In the genomic region with DNA sequence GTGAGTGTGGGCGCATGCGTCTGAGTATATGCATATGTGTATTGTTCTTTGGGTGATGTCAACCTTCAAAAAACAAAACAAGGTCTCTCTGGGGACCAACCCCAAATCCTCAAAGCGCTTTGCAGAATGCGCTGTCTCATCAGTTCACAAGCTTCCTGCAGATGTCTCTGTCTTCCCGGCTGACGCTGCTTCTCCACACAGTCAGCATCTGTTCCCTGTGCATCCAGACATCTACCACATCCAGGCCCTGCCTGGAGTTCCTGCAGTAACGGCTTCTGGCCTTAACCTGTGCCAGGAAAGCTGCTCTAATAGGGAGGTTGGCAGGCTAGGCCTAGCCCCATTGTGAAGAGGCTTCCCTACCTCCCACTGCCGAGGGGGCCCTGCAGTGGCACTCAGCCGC, we compare ENCODE assay signal across 20 mouse cellular contexts.
DNase-seq lines count a peak whose midpoint lies in the region; ATAC-seq and TF ChIP-seq lines count a peak whose summit lies in the region.
"Had no signal": no experiment of that assay in that cellular context is flagged by ENCODE, and none has a peak within 500 bp of the region (broad histone marks: within the 10 kb centered on the region; RNA-seq: fewer than 3 reads in every experiment).

No protein-coding gene starts in this region.

- H3K9me3 ChIP-seq in kidney, embryonic 14.5 days (ENCODE audit: control insufficient read depth, low read length), result no peaks in the 10 kb centered on the region
- H3K9me3 ChIP-seq: heart, embryonic 13.5 days had no signal

- 46% methylated on average over 9 of the region's 9 CpGs for WGBS in olfactory bulb, adult 2 months
- WGBS in kidney, embryonic 14.5 days, result 82% methylated on average over 9 of the region's 9 CpGs

- DNase-seq in cerebellum, postnatal 14 days, result peak; percentile 8 to 10
- DNase-seq in R1 (ENCODE audit: low read depth, low spot score), result peak; percentile 6
- DNase-seq in layer of hippocampus, adult 2 months (ENCODE audit: low spot score in 2 of 2), result peak; percentile 12 to 18
- no peak for DNase-seq in urinary bladder, postnatal 36 days (ENCODE audit: low spot score in 2 of 2)
- no peak for DNase-seq in heart, adult 18-20 months
- DNase-seq: adrenal gland, adult 2 months; cerebellum, adult 18-20 months; heart, postnatal 36 days; kidney, adult 11 months; kidney, postnatal 14 days; lung, embryonic 14.5 days; midbrain, embryonic 14.5 days; thymus, postnatal 36 days had no signal

- peak overlapping the region; percentile 47 for H3K27ac ChIP-seq in layer of hippocampus, adult 2 months
- H3K27ac ChIP-seq in olfactory bulb, adult 2 months (ENCODE audit: insufficient read depth, low read depth, low read length), result peak overlapping the region; percentile 14; the same call in 1 of the 2 replicates
- no peak overlapping the region for H3K27ac ChIP-seq in kidney, embryonic 14.5 days (ENCODE audit: low read depth, low read length)
- H3K27ac ChIP-seq: heart, embryonic 13.5 days; macrophage had no signal

- H3K9ac ChIP-seq in kidney, embryonic 14.5 days (ENCODE audit: low read depth, low read length), result no peak overlapping the region
- H3K9ac ChIP-seq: heart, embryonic 13.5 days; lung, embryonic 14.5 days had no signal

- H3K36me3 ChIP-seq in kidney, embryonic 14.5 days (ENCODE audit: control insufficient read depth, insufficient read depth, low read length), result no peaks in the 10 kb centered on the region
- H3K36me3 ChIP-seq: heart, embryonic 13.5 days had no signal

- no peak for ATAC-seq in cerebellum, adult (ENCODE audit: insufficient number of reproducible peaks, low FRiP score, low TSS enrichment)
- ATAC-seq in kidney, embryonic 14.5 days (ENCODE audit: low FRiP score, low TSS enrichment), result no peak
- ATAC-seq: hindbrain, embryonic 16.5 days had no signal

- no peak for TF ChIP-seq POLR2A in olfactory bulb, adult 2 months (IDR thresholded peaks at IDR 0.05; ENCODE audit: insufficient read depth, low read depth, low read length)

- H3K4me3 ChIP-seq in layer of hippocampus, adult 2 months, result no peak overlapping the region
- no peak overlapping the region for H3K4me3 ChIP-seq in olfactory bulb, adult 2 months (ENCODE audit: insufficient read depth, low read depth, low read length)
- H3K4me3 ChIP-seq in kidney, embryonic 14.5 days (ENCODE audit: low read length), result no peak overlapping the region
- H3K4me3 ChIP-seq: heart, embryonic 13.5 days had no signal

- no peak overlapping the region for H3K4me2 ChIP-seq in kidney, embryonic 14.5 days (replicated peaks; ENCODE audit: low read depth, low read length)
- H3K4me2 ChIP-seq: heart, embryonic 13.5 days; lung, embryonic 14.5 days had no signal

- H3K4me1 ChIP-seq in olfactory bulb, adult 2 months (ENCODE audit: control insufficient read depth, insufficient read depth, low read length), result peaks cover 7% of the 10 kb centered on the region
- no peaks in the 10 kb centered on the region for H3K4me1 ChIP-seq in kidney, embryonic 14.5 days (ENCODE audit: control insufficient read depth, insufficient read depth, low read length)
- H3K4me1 ChIP-seq: heart, embryonic 13.5 days had no signal

- peak; percentile 42 for TF ChIP-seq CTCF in layer of hippocampus, adult 2 months (conservative IDR thresholded peaks at IDR 0.05)
- TF ChIP-seq CTCF in olfactory bulb, adult 2 months (IDR thresholded peaks at IDR 0.05; ENCODE audit: insufficient read depth, low read depth, low read length), result 0 out of 2 replicates have a peak, but pooled peaks have one; percentile 24

- no peaks in the 10 kb centered on the region for H3K27me3 ChIP-seq in kidney, embryonic 14.5 days (ENCODE audit: control insufficient read depth, insufficient read depth, low read length)
- H3K27me3 ChIP-seq: CH12.LX; heart, embryonic 13.5 days had no signal

Comparison
In these comparisons a context has a peak if more than half of its experiments do, and no peak if none do; other contexts are left out.
1. DNase-seq: peak in cerebellum, postnatal 14 days (2 of 2), R1 (single experiment) and layer of hippocampus, adult 2 months (2 of 2); none in urinary bladder, postnatal 36 days (0 of 2) and heart, adult 18-20 months (0 of 2).